Mouse (Mus musculus) heart, adult 18-20 months (tissue): ENCODE measurements around the gene Mosmo. TPM values are rescaled to one million over a fixed set of nuclear protein-coding genes. Genes with fewer than 3 reads are reported as not detected.

Source experiments
- DNase-seq, 2 experiments: peaks; one replicate each; pipeline ENCODE4 v3.0.0; 2021 to 2022; ENCODE audit warnings: mixed read lengths in 1 of 2
- total RNA-seq, 2 experiments: library from RNA; stranded (reverse); gene quantifications; 2 replicates each; pipeline ENCODE4 v1.2.3; 2021

Gene Mosmo
- total RNA-seq, 2 experiments from 2014 or later = 29.1 to 30.3 TPM

DNA sequence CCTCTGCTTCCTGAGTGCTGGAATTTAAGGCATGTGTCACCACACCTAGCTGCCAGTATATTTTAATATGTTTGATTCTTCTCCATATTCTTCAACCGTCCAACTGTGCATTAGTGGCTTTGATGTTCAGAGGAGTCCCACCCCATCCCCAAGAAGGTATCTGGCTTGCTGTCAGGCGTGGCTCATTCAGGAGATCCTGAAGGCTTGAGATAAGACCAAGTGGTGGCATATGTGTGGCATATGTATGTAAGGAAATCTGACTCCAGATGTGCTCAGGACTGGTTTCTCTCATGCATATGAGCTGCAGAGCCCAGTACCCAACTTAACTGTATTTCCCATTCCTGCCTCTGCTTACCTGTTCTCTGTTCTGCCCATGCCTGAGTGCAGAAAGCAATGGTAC is 100.6 kb downstream of the Mosmo start:
- DNase-seq = no peak

Other genes starting within 250 kb of the Mosmo start
- gene Uqcrc2, start 42.4 kb upstream of the Mosmo start, total RNA-seq = 1,000 to 10,000 TPM; 1,098 to 1,209 TPM
- not detected for gene Pdzd9, start 7.3 kb upstream of the Mosmo start, total RNA-seq
- 1 to 10 TPM; 1.9 to 2.2 TPM for gene Vwa3a, start 61.7 kb downstream of the Mosmo start, total RNA-seq
- under 1 TPM; 0.20 to 0.31 TPM for gene Gm5737, start 134.7 kb downstream of the Mosmo start, total RNA-seq
- gene Eef2k, start 165.2 kb downstream of the Mosmo start, total RNA-seq = 10 to 100 TPM; 23.0 to 23.5 TPM
- 1 to 10 TPM; 8.8 to 9.2 TPM for gene Polr3e, start 240.1 kb downstream of the Mosmo start, total RNA-seq